Mouse (Mus musculus) CH12.LX (cell line): ENCODE measurements around the gene Rffl. TPM values are rescaled to one million over a fixed set of nuclear protein-coding genes. Genes with fewer than 3 reads are reported as not detected.

Experiments
- DNase-seq: peaks from one replicate; pipeline ENCODE4 v3.0.0-alpha.2; 2013; ENCODE audit errors: extremely low read depth
- H3K27ac ChIP-seq: 2 replicates; pipeline ENCODE4 v1.5.1; 2012; ENCODE audit warnings: low read depth, mild to moderate bottlenecking, control low read depth, moderate library complexity; ENCODE audit not compliant: insufficient read depth
- H3K27me3 ChIP-seq: replicated peaks from 2 replicates; pipeline ENCODE3; 2012; ENCODE audit warnings: inconsistent platforms
- H3K36me3 ChIP-seq, 2 experiments: replicated peaks in 1 of 2; 2 replicates each; pipeline versions ENCODE3 to v1.6.1; 2012; ENCODE audit warnings: inconsistent platforms in 1 of 2, low read length in 1 of 2, mild to moderate bottlenecking in 1 of 2, mixed read lengths in 1 of 2, moderate library complexity in 1 of 2; ENCODE audit not compliant: control insufficient read depth in 1 of 2, insufficient read depth in 1 of 2
- H3K4me1 ChIP-seq, 2 experiments: 2 replicates each; pipeline ENCODE4 v1.6.1; 2012; ENCODE audit warnings: inconsistent platforms in 1 of 2, moderate library complexity in 1 of 2; ENCODE audit not compliant: insufficient read depth in 2 of 2, control insufficient read depth in 1 of 2
- H3K4me2 ChIP-seq: 2 replicates; pipeline ENCODE4 v1.6.1; 2012; ENCODE audit warnings: low read depth, mild to moderate bottlenecking, control low read depth; ENCODE audit not compliant: poor library complexity, insufficient read depth, severe bottlenecking
- H3K4me3 ChIP-seq, 3 experiments: fragments of 150-350 bp in 1 of 3; sonication (generic) in 1 of 3; replicated peaks in 1 of 3; 2 replicates each; pipeline versions ENCODE3 to v1.5.1; 2011 to 2012; ENCODE audit warnings: low read depth in 2 of 3, low read length in 2 of 3, mild to moderate bottlenecking in 2 of 3, moderate library complexity in 2 of 3, control low read depth in 1 of 3, improper control_type of control experiment in 1 of 3, inconsistent platforms in 1 of 3, mixed read lengths in 1 of 3; ENCODE audit not compliant: poor library complexity in 1 of 3
- H3K79me2 ChIP-seq: replicated peaks from 2 replicates; pipeline ENCODE4 v1.6.1; 2012; ENCODE audit warnings: mild to moderate bottlenecking, moderate library complexity; ENCODE audit not compliant: control insufficient read depth, poor library complexity, insufficient read depth, severe bottlenecking; ENCODE audit errors: extremely low read depth
- H3K9ac ChIP-seq: 2 replicates; pipeline ENCODE4 v1.6.1; 2012; ENCODE audit warnings: low read depth, mild to moderate bottlenecking, control low read depth, moderate library complexity; ENCODE audit not compliant: insufficient read depth
- H3K9me3 ChIP-seq: replicated peaks from 2 replicates; pipeline ENCODE3; 2012; ENCODE audit warnings: low read length, inconsistent platforms, mixed read lengths
- BHLHE40 ChIP-seq: IDR thresholded peaks from 2 replicates; pipeline ENCODE4 v1.6.1; 2011; ENCODE audit warnings: mild to moderate bottlenecking, low read depth, low read length, improper control_type of control experiment
- CHD1 ChIP-seq: IDR thresholded peaks from 2 replicates; pipeline ENCODE4 v1.6.1; 2012; ENCODE audit warnings: low read depth, low read length, improper control_type of control experiment, inconsistent platforms
- CTCF ChIP-seq, 2 experiments: IDR thresholded peaks in 1 of 2; conservative IDR thresholded peaks in 1 of 2; 2 replicates each; pipeline ENCODE4 v1.5.1; 2011 to 2012; ENCODE audit warnings: low read depth in 2 of 2, low read length in 2 of 2, improper control_type of control experiment in 1 of 2, inconsistent platforms in 1 of 2, mild to moderate bottlenecking in 1 of 2, moderate library complexity in 1 of 2
- EP300 ChIP-seq: IDR thresholded peaks from 2 replicates; pipeline ENCODE4 v1.6.1; 2011; ENCODE audit warnings: low read length, improper control_type of control experiment
- IRF4 ChIP-seq: IDR thresholded peaks from 2 replicates; pipeline ENCODE4 v1.6.1; 2014; ENCODE audit warnings: low read depth, mild to moderate bottlenecking, inconsistent platforms, low read length, improper control_type of control experiment
- MAFK ChIP-seq: IDR thresholded peaks from 2 replicates; pipeline ENCODE4 v1.6.1; 2011; ENCODE audit warnings: low read length, improper control_type of control experiment; ENCODE audit not compliant: insufficient replicate concordance
- MAZ ChIP-seq: IDR thresholded peaks from 2 replicates; pipeline ENCODE4 v1.6.1; 2012; ENCODE audit warnings: low read depth, mild to moderate bottlenecking, inconsistent platforms, low read length, improper control_type of control experiment, moderate library complexity
- MXI1 ChIP-seq: IDR thresholded peaks from 2 replicates; pipeline ENCODE4 v1.6.1; 2011; ENCODE audit warnings: mild to moderate bottlenecking, low read depth, low read length, improper control_type of control experiment
- NRF1 ChIP-seq: IDR thresholded peaks from 2 replicates; pipeline ENCODE4 v1.6.1; 2014; ENCODE audit warnings: low read depth, mild to moderate bottlenecking, inconsistent platforms, low read length, improper control_type of control experiment, moderate library complexity
- PAX5 ChIP-seq: IDR thresholded peaks from 2 replicates; pipeline ENCODE4 v1.6.1; 2012; ENCODE audit warnings: low read length, inconsistent platforms, mixed read lengths
- POLR2A ChIP-seq: IDR thresholded peaks from 2 replicates; pipeline ENCODE4 v1.6.1; 2011; ENCODE audit warnings: low read depth, mild to moderate bottlenecking, improper control_type of control experiment, low read length
- RAD21 ChIP-seq: IDR thresholded peaks from 2 replicates; pipeline ENCODE4 v1.6.1; 2011; ENCODE audit warnings: low read depth, mild to moderate bottlenecking, low read length, improper control_type of control experiment, moderate library complexity
- SIN3A ChIP-seq: IDR thresholded peaks from 2 replicates; pipeline ENCODE4 v1.6.1; 2012; ENCODE audit warnings: low read length, improper control_type of control experiment, inconsistent platforms
- USF2 ChIP-seq: conservative IDR thresholded peaks from 2 replicates; pipeline ENCODE4 v1.6.1; 2011; ENCODE audit warnings: low read depth, low read length, improper control_type of control experiment
- ZMIZ1 ChIP-seq: IDR thresholded peaks from 2 replicates; pipeline ENCODE4 v1.6.1; 2012; ENCODE audit warnings: low read depth, mild to moderate bottlenecking, inconsistent platforms, low read length, improper control_type of control experiment
- ZNF384 ChIP-seq: IDR thresholded peaks from 2 replicates; pipeline ENCODE4 v1.6.1; 2012; ENCODE audit warnings: low read depth, low read length, improper control_type of control experiment, inconsistent platforms
- dilution Hi-C: fragments of 300-500 bp; cut with MboI; formaldehyde crosslinking; loops from 2 replicates; pipeline ENCODE4 v1.14.3; 2020; ENCODE audit warnings: low sequenced_read_pairs; ENCODE audit not compliant: extremely low pct_unique_long_range_greater_than_20kb, extremely low pct_ligation_motif_present
- in situ Hi-C: fragments of 300-500 bp; cut with MboI; formaldehyde crosslinking; loops from 3 replicates; pipeline ENCODE4 v1.14.3; 2019; ENCODE audit warnings: low sequenced_read_pairs, low pct_ligation_motif_present, low pct_unique_long_range_greater_than_20kb, mixed read lengths
- polyA plus RNA-seq: library from polyadenylated mRNA; unstranded; fragments of >175 nt; gene quantifications from 2 replicates; pipeline ENCODE4 v1.2.1, GENCODE M21; 2012; ENCODE audit warnings: low read depth; ENCODE audit not compliant: insufficient read length
- total RNA-seq, 2 experiments: library from RNA; depleted of rRNA; stranded (reverse); fragments of 300-350 nt in 1 of 2; fragments of >200 nt in 1 of 2; gene quantifications; 2 replicates each; pipeline ENCODE4 v1.2.3; 2012 to 2014

Rffl gene
- total and polyA plus RNA-seq, 3 experiments: 1.2 to 16.5 (median 3.0) TPM

- H3K4me3 ChIP-seq: peak overlapping the region in 2 of 3 experiments; percentile 14 to 51
- H3K36me3 ChIP-seq: peaks cover 0 to 2% of the 10 kb centered on the region in 2 experiments
- TF ChIP-seq ZMIZ1 (no peak), ZNF384 (peak; percentile 93), SIN3A (0 out of 2 replicates have a peak, but pooled peaks have one; percentile 47), CHD1 (0 out of 2 replicates have a peak, but pooled peaks have one; percentile 7), BHLHE40 (peak; percentile 69), EP300 (no peak), MAZ (peak; percentile 69; the same call in 1 of the 2 replicates)
- TF ChIP-seq, all 38 proteins: peak for 5
- Histone ChIP-seq H3K79me2 (peaks cover 30% of the 10 kb centered on the region), H3K4me2 (peak overlapping the region; percentile 97), H3K27me3 (no peaks in the 10 kb centered on the region), H3K27ac (no peak overlapping the region), H3K9me3 (peaks cover 12% of the 10 kb centered on the region), H3K9ac (peak overlapping the region; percentile 74), H3K4me1 (peaks cover 2 to 10% of the 10 kb centered on the region in 2 experiments; a peak in 1 of 4 replicates)
- in situ Hi-C loops: no loop called here
- DNase-seq: no peak
- dilution Hi-C loops: no loop called here
Measured at GRCm38 (mm10) chr11:82865957-82866356, 5.1 kb downstream of the Rffl start.

DNA sequence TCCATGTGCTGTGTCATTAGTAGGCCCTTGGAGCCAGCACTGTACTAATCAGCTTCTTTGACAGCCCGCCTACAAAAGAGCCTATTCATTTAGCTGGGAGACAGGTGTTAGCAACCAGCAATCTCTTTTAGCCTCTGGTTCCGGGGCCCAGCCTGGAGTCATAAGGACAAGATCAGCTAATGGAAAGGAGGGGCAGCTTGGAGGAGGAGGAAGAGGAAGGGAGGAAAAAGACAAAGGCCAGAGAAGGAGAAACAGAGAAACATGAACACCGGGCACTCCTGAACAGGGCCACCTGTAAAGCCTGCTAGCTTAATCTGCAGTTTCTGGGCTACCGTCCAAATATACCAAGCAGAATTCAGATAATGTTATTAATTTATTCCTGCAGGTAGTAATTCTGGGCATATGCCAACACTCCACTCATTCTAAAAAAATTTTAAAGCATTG, 7.5 kb downstream of the Rffl start:
- Histone ChIP-seq H3K9me3 (no peaks in the 10 kb centered on the region), H3K4me2 (no peak overlapping the region), H3K27me3 (no peaks in the 10 kb centered on the region), H3K4me3 (no peak overlapping the region), H3K4me1 (peaks cover 2 to 10% of the 10 kb centered on the region in 2 experiments; a peak in 1 of 4 replicates), H3K27ac (no peak overlapping the region), H3K79me2 (peaks cover 24% of the 10 kb centered on the region), H3K36me3 (no peaks in the 10 kb centered on the region), H3K9ac (no peak overlapping the region)
- in situ Hi-C loops: no loop called here
- DNase-seq: no peak
- TF ChIP-seq IRF4 (no peak), BHLHE40 (no peak), ZNF384 (no peak), NRF1 (no peak)
- dilution Hi-C loops: no loop called here

- no peak overlapping the region for H3K4me3 ChIP-seq
- DNase-seq: no peak
- TF ChIP-seq MAFK (no peak), USF2 (no peak), MAZ (no peak), RAD21 (no peak), SIN3A (no peak), MXI1 (no peak), NRF1 (no peak), CTCF (conservative IDR thresholded peaks at IDR 0.05 in 1 of 2, IDR thresholded peaks at IDR 0.05 in 1 of 2; ENCODE audit: low read depth in 2 of 2, low read length in 2 of 2) (no peak), POLR2A (no peak), PAX5 (no peak)
- TF ChIP-seq, all 38 proteins: peak for 0
- Histone ChIP-seq H3K4me1 (peaks cover 2 to 10% of the 10 kb centered on the region in 2 experiments; a peak in 1 of 4 replicates), H3K9me3 (no peaks in the 10 kb centered on the region), H3K27me3 (no peaks in the 10 kb centered on the region), H3K27ac (no peak overlapping the region), H3K4me2 (no peak overlapping the region), H3K9ac (no peak overlapping the region), H3K79me2 (peaks cover 22% of the 10 kb centered on the region), H3K36me3 (no peaks in the 10 kb centered on the region)
- dilution Hi-C loops (no loop called here), in situ Hi-C loops (no loop called here)
Measured at GRCm38 (mm10) chr11:82863059-82863458, 8.0 kb downstream of the Rffl start.
